ENCODE assay signal across 27 mouse cellular contexts in the genomic region with DNA sequence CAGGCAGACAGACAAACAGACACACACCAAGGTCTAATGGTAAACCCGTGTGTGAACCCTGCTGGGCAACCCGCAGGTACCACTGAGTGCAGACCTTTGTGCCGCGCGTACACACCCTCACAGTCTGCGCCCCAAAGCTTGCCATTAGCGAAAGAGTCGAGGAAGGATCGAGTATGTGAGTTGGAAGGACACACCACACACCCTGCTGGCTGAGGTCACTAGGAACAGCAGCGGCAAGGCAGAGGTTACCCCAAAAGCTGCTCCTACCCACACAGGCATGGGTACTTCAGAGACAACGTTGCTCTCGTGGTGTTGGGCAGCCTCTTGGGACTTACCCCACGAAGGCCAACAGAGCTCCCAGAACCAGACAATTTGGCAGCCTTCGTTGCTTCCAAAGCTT. TPM values are rescaled to one million over a fixed set of nuclear protein-coding genes. Genes with fewer than 3 reads are reported as not detected.
DNase-seq lines count a peak whose midpoint lies in the region; ATAC-seq and TF ChIP-seq lines count a peak whose summit lies in the region.
"Had no signal": no experiment of that assay in that cellular context is flagged by ENCODE, and none has a peak within 500 bp of the region (broad histone marks: within the 10 kb centered on the region; RNA-seq: fewer than 3 reads in every experiment).

No protein-coding gene starts in this region.

- peaks cover 4% of the 10 kb centered on the region; the same call in 1 of the 2 replicates for H3K9me3 ChIP-seq in forebrain, embryonic 11.5 days (ENCODE audit: control insufficient read depth, low read length)
- H3K9me3 ChIP-seq in forebrain, postnatal 0 days (ENCODE audit: low read length), result no peaks in the 10 kb centered on the region
- H3K9me3 ChIP-seq in heart, embryonic 10.5 days, result no peaks in the 10 kb centered on the region
- H3K9me3 ChIP-seq: forebrain, embryonic 15.5 days; G1E had no signal

- no peak overlapping the region for H3K27ac ChIP-seq in forebrain, embryonic 11.5 days (ENCODE audit: low read depth, low read length)
- H3K27ac ChIP-seq in forebrain, postnatal 0 days (ENCODE audit: low read depth, low read length), result no peak overlapping the region
- H3K27ac ChIP-seq in heart, embryonic 10.5 days, result no peak overlapping the region
- H3K27ac ChIP-seq: embryonic facial prominence, embryonic 10.5 days; embryonic facial prominence, embryonic 12.5 days; forebrain, embryonic 10.5 days; forebrain, embryonic 13.5 days; forebrain, embryonic 15.5 days had no signal

- no peaks in the 10 kb centered on the region for H3K4me1 ChIP-seq in forebrain, embryonic 11.5 days (replicated peaks; ENCODE audit: control insufficient read depth, insufficient read depth, low read length)
- no peaks in the 10 kb centered on the region for H3K4me1 ChIP-seq in forebrain, postnatal 0 days (ENCODE audit: insufficient read depth)
- H3K4me1 ChIP-seq in heart, embryonic 10.5 days, result peaks cover 33% of the 10 kb centered on the region
- H3K4me1 ChIP-seq: embryonic facial prominence, embryonic 12.5 days; forebrain, embryonic 10.5 days; forebrain, embryonic 13.5 days; forebrain, embryonic 15.5 days had no signal

- H3K4me3 ChIP-seq in forebrain, embryonic 11.5 days (ENCODE audit: low read depth, low read length), result no peak overlapping the region
- H3K4me3 ChIP-seq in forebrain, postnatal 0 days (ENCODE audit: low read depth, low read length), result no peak overlapping the region
- H3K4me3 ChIP-seq in heart, embryonic 10.5 days, result no peak overlapping the region
- no peak overlapping the region for H3K4me3 ChIP-seq in myocyte
- H3K4me3 ChIP-seq: embryonic facial prominence, embryonic 10.5 days; embryonic facial prominence, embryonic 12.5 days; erythroblast, embryonic 14.5 days; forebrain, embryonic 10.5 days; forebrain, embryonic 13.5 days; forebrain, embryonic 15.5 days had no signal

- ATAC-seq in forebrain, embryonic 11.5 days (replicated peaks; ENCODE audit: low FRiP score), result no peak
- ATAC-seq in forebrain, postnatal 0 days, result no peak
- ATAC-seq: activated CD4-positive, CD25-positive, alpha-beta regulatory T cell, adult 4 months; CD4-positive, CD25-positive, alpha-beta regulatory T cell, adult 4 months; forebrain, embryonic 13.5 days; forebrain, embryonic 15.5 days; Patski had no signal

- H3K36me3 ChIP-seq in forebrain, embryonic 11.5 days (ENCODE audit: control insufficient read depth, insufficient read depth, low read length), result no peaks in the 10 kb centered on the region
- H3K36me3 ChIP-seq in forebrain, postnatal 0 days (ENCODE audit: insufficient read depth), result no peaks in the 10 kb centered on the region
- no peaks in the 10 kb centered on the region for H3K36me3 ChIP-seq in heart, embryonic 10.5 days
- H3K36me3 ChIP-seq in myocyte (ENCODE audit: control insufficient read depth, insufficient read depth), result peaks cover 17% of the 10 kb centered on the region
- H3K36me3 ChIP-seq: embryonic facial prominence, embryonic 10.5 days; embryonic facial prominence, embryonic 12.5 days; forebrain, embryonic 10.5 days; forebrain, embryonic 15.5 days; G1E had no signal

- WGBS in forebrain, embryonic 11.5 days, result 88% methylated on average over 14 of the region's 14 CpGs
- 92% methylated on average over 14 of the region's 14 CpGs for WGBS in forebrain, postnatal 0 days
- WGBS in heart, embryonic 10.5 days, result 90% methylated on average over 14 of the region's 14 CpGs

- H3K9ac ChIP-seq in forebrain, embryonic 11.5 days (ENCODE audit: low read length), result no peak overlapping the region
- no peak overlapping the region for H3K9ac ChIP-seq in forebrain, postnatal 0 days
- H3K9ac ChIP-seq: embryonic facial prominence, embryonic 12.5 days; forebrain, embryonic 13.5 days; forebrain, embryonic 15.5 days had no signal

- TF ChIP-seq CTCF in forebrain, postnatal 0 days (IDR thresholded peaks at IDR 0.05; ENCODE audit: low read depth), result no peak

- no peak for TF ChIP-seq POLR2A in myocyte (IDR thresholded peaks at IDR 0.05; ENCODE audit: insufficient read length, low read depth)

- H3K79me2 ChIP-seq in myocyte (ENCODE audit: control insufficient read depth, insufficient read depth), result no peaks in the 10 kb centered on the region

- peak; percentile 46 for DNase-seq in forebrain, embryonic 11.5 days (ENCODE audit: low spot score)
- DNase-seq in forebrain, postnatal 0 days, result no peak
- peak; percentile 71 for DNase-seq in heart, embryonic 10.5 days (ENCODE audit: low spot score)
- no peak for DNase-seq in heart, adult 18-20 months
- peak; percentile 36 for DNase-seq in testis, postnatal 10 days (ENCODE audit: low spot score)
- no peak for DNase-seq in testis, postnatal 14 days (ENCODE audit: low spot score)
- DNase-seq: adrenal gland, adult 8-10 months; adrenal gland, postnatal 14 days; adrenal gland, postnatal 36 days; B cell, adult 2 months; cerebellum, adult 11-12 months; cerebellum, adult 2 months; cerebellum, adult 9-10 months; cerebellum, postnatal 10 days; cerebellum, postnatal 25 days had no signal

- no peak overlapping the region for H3K4me2 ChIP-seq in forebrain, embryonic 11.5 days (ENCODE audit: low read depth, low read length, severe bottlenecking)
- no peak overlapping the region for H3K4me2 ChIP-seq in forebrain, postnatal 0 days (ENCODE audit: low read depth)
- no peak overlapping the region for H3K4me2 ChIP-seq in myocyte (ENCODE audit: low read depth)
- H3K4me2 ChIP-seq: embryonic facial prominence, embryonic 12.5 days; forebrain, embryonic 13.5 days; forebrain, embryonic 15.5 days had no signal

- H3ac ChIP-seq in myocyte (ENCODE audit: control insufficient read depth, insufficient read length), result no peak overlapping the region

- H3K27me3 ChIP-seq in forebrain, embryonic 11.5 days (ENCODE audit: control insufficient read depth, insufficient read depth, low read length), result no peaks in the 10 kb centered on the region
- no peaks in the 10 kb centered on the region for H3K27me3 ChIP-seq in forebrain, postnatal 0 days (ENCODE audit: insufficient read depth, low read length)
- H3K27me3 ChIP-seq in heart, embryonic 10.5 days (ENCODE audit: insufficient read depth, poor library complexity, severe bottlenecking), result peaks cover 10% of the 10 kb centered on the region
- H3K27me3 ChIP-seq in myocyte (ENCODE audit: control insufficient read depth, insufficient read depth, insufficient read length), result no peaks in the 10 kb centered on the region
- H3K27me3 ChIP-seq: CH12.LX; embryonic facial prominence, embryonic 12.5 days; forebrain, embryonic 13.5 days; forebrain, embryonic 15.5 days; Patski had no signal

TF ChIP-seq in myocyte, 11 proteins besides CTCF, POLR2A, EP300 and RAD21:
- no peak for TF ChIP-seq CEBPB (IDR thresholded peaks at IDR 0.05; ENCODE audit: insufficient read depth, poor library complexity, severe bottlenecking)
- TF ChIP-seq POLR2AphosphoS2 (IDR thresholded peaks at IDR 0.05; ENCODE audit: insufficient read length, low read depth), result peak; percentile 62
- TF ChIP-seq MYOG (IDR thresholded peaks at IDR 0.05; ENCODE audit: control insufficient read depth in 1 of 3, insufficient read depth in 1 of 3, insufficient read length in 2 of 3, low read depth in 2 of 3), result no peak
- TF ChIP-seq USF1 (IDR thresholded peaks at IDR 0.05; ENCODE audit: low read depth), result no peak
- TF ChIP-seq REST (IDR thresholded peaks at IDR 0.05; ENCODE audit: insufficient read depth, insufficient read length), result no peak
TF ChIP-seq in myocyte: peak in this region for 1.

RNA-seq across cellular contexts. Expression of a gene that starts 11.9 kb away (rescaled TPM):
- 3.7 and 4.1 TPM in 2 replicates for polyA plus RNA-seq in forebrain, embryonic 11.5 days (2014; fragmentation: Nextera tagmentation; extraction: Ambion mirVana)
- 6.2 and 7.3 TPM in 2 replicates for total RNA-seq in forebrain, postnatal 0 days (2014; rRNA removed)
- polyA plus RNA-seq in forebrain, postnatal 0 days (2015; fragmentation: Nextera tagmentation; extraction: Ambion mirVana), result 8.0 and 8.1 TPM in 2 replicates
- polyA plus RNA-seq in heart, embryonic 10.5 days (2016; fragmentation: Nextera tagmentation; extraction: Ambion mirVana), result 0.57 and 2.9 TPM in 2 replicates
- total RNA-seq in heart, adult 18-20 months (2021), result 1 to 10 TPM; 6.0 to 7.8 TPM
- polyA plus RNA-seq in myocyte (2012; fragmentation: generic; extraction: Trizol), result 0.08 TPM

RNA-seq across cellular contexts. Expression of a gene that starts 30.2 kb away (rescaled TPM):
- polyA plus RNA-seq in forebrain, embryonic 11.5 days (2014; fragmentation: Nextera tagmentation; extraction: Ambion mirVana), result 0.08 and 0.16 TPM in 2 replicates
- 2.5 and 3.0 TPM in 2 replicates for total RNA-seq in forebrain, postnatal 0 days (2014; rRNA removed)
- polyA plus RNA-seq in forebrain, postnatal 0 days (2015; fragmentation: Nextera tagmentation; extraction: Ambion mirVana), result 0.88 and 1.3 TPM in 2 replicates
- polyA plus RNA-seq in heart, embryonic 10.5 days (2016; fragmentation: Nextera tagmentation; extraction: Ambion mirVana), result 0.53 and 0.71 TPM in 2 replicates
- total RNA-seq in heart, adult 18-20 months (2021), result 10 to 100 TPM; 15.3 to 16.6 TPM
- polyA plus RNA-seq in myocyte (2012; fragmentation: generic; extraction: Trizol), result 24.4 TPM
- polyA plus RNA-seq: activated CD4-positive, CD25-positive, alpha-beta regulatory T cell, adult 4 months; CD4-positive, CD25-positive, alpha-beta regulatory T cell, adult 4 months had no signal

RNA-seq across cellular contexts. Expression of a gene that starts 36.4 kb away (rescaled TPM):
- polyA plus RNA-seq in forebrain, embryonic 11.5 days (2014; fragmentation: Nextera tagmentation; extraction: Ambion mirVana), result 12.5 and 15.3 TPM in 2 replicates
- total RNA-seq in forebrain, postnatal 0 days (2014; rRNA removed), result 17.6 and 19.5 TPM in 2 replicates
- 23.5 and 26.1 TPM in 2 replicates for polyA plus RNA-seq in forebrain, postnatal 0 days (2015; fragmentation: Nextera tagmentation; extraction: Ambion mirVana)
- 13.0 and 14.9 TPM in 2 replicates for polyA plus RNA-seq in heart, embryonic 10.5 days (2016; fragmentation: Nextera tagmentation; extraction: Ambion mirVana)
- total RNA-seq in heart, adult 18-20 months (2021), result 1 to 10 TPM; 2.0 to 2.2 TPM
- 9.6 TPM for polyA plus RNA-seq in myocyte (2012; fragmentation: generic; extraction: Trizol)
- polyA plus RNA-seq: erythroblast, embryonic 14.5 days had no signal

RNA-seq across cellular contexts. Expression of a gene that starts 52.1 kb away (rescaled TPM):
- 12.6 and 15.2 TPM in 2 replicates for polyA plus RNA-seq in forebrain, embryonic 11.5 days (2014; fragmentation: Nextera tagmentation; extraction: Ambion mirVana)
- total RNA-seq in forebrain, postnatal 0 days (2014; rRNA removed), result 67.0 and 86.7 TPM in 2 replicates
- polyA plus RNA-seq in forebrain, postnatal 0 days (2015; fragmentation: Nextera tagmentation; extraction: Ambion mirVana), result 22.4 and 31.6 TPM in 2 replicates
- 3.9 and 6.6 TPM in 2 replicates for polyA plus RNA-seq in heart, embryonic 10.5 days (2016; fragmentation: Nextera tagmentation; extraction: Ambion mirVana)
- total RNA-seq in heart, adult 18-20 months (2021), result 10 to 100 TPM; 10.1 to 11.1 TPM
- 22.8 TPM for polyA plus RNA-seq in myocyte (2012; fragmentation: generic; extraction: Trizol)
- polyA plus RNA-seq: G1E had no signal

RNA-seq across cellular contexts. Expression of a gene that starts 56.9 kb away (rescaled TPM):
- polyA plus RNA-seq in forebrain, embryonic 11.5 days (2014; fragmentation: Nextera tagmentation; extraction: Ambion mirVana), result 170 and 180 TPM in 2 replicates
- 28.8 and 31.3 TPM in 2 replicates for total RNA-seq in forebrain, postnatal 0 days (2014; rRNA removed)
- 29.7 and 33.0 TPM in 2 replicates for polyA plus RNA-seq in forebrain, postnatal 0 days (2015; fragmentation: Nextera tagmentation; extraction: Ambion mirVana)
- polyA plus RNA-seq in heart, embryonic 10.5 days (2016; fragmentation: Nextera tagmentation; extraction: Ambion mirVana), result 66.5 and 98.2 TPM in 2 replicates
- 1 to 10 TPM; 5.1 to 5.6 TPM for total RNA-seq in heart, adult 18-20 months (2021)
- polyA plus RNA-seq in myocyte (2012; fragmentation: generic; extraction: Trizol), result 21.5 TPM

Comparison
In these comparisons a context has a peak if more than half of its experiments do, and no peak if none do; other contexts are left out.
1. DNase-seq: peak in forebrain, embryonic 11.5 days (single experiment), heart, embryonic 10.5 days (single experiment) and testis, postnatal 10 days (single experiment); none in forebrain, postnatal 0 days (single experiment), heart, adult 18-20 months (0 of 2) and testis, postnatal 14 days (single experiment).
2. RNA of a gene that starts 30.2 kb away (polyA plus RNA-seq): 24.4 TPM in myocyte (single experiment); 0.88 to 1.3 TPM in forebrain, postnatal 0 days, 0.53 to 0.71 TPM in heart, embryonic 10.5 days and 0.08 to 0.16 TPM in forebrain, embryonic 11.5 days; every median in the first group is over 10 times any median in the second.